Mouse (Mus musculus) cerebellum, adult 11-12 months (tissue): ENCODE measurements around the gene Steap1.

Experiments used
- DNase-seq: peaks from one replicate; pipeline ENCODE4 v3.0.0; 2022

Gene Steap1

DNA sequence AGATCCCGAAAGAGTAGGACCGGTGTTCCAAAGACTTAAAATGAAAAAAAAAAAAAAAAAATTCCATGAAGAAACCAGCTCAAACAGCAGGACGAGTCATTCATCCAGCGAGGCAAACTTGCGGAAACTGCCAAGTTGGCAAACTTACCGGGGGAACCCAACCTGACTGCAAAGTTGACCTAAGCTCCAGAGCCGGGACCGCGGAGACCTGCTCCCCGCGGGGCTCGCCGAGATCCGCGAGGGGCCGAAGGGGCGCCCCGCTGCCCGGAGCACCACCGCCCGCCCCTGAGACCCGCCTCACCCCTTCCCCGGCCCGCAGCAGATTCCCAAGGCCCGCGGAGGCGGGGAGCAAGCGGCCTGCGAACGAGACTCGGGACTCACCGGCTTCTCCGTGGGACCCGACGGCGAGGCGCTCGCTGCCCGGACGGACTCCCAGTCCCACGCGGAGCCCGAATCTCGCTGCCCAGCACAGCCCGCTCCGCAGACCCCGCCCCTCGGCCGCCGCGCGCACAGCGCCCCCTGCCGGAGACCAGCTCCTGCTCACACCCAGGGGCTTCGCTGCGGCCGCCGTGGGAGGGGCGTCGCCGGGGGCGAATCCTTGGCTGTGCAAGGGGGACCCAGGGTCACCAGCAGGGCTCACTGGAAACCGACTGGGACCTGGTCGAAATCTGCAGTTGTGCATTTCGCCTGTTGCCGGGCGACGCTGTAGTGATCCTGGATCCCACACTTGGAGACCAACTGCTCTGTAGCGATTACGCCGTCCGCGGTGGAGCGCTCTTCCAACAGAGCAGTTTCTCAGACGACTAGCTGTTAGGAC is at the start of gene Steap1:
TSS of gene Steap1 (minus strand) at position 461 of the 817 bp plus-strand sequence.
- DNase-seq: peak; percentile 70

DNA sequence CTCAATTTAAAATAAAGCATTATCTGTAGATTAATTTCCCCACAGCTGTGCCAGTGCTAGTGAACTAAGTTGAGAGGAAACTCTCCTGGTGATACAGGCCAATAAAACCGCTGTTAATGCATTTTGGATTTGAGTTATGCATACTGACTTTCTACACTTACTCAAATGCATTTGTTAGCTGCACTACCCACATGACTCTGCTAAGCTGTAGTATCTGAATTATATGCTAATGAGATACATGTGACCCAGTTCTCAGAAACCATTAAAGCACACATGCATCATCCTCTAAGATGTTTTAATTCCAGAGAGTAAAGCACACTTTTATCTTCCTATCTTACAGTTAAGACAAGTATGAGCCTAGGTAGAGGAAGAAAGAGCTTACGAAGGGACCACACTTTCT is 38.0 kb upstream of the Steap1 start:
- no peak for DNase-seq

DNA sequence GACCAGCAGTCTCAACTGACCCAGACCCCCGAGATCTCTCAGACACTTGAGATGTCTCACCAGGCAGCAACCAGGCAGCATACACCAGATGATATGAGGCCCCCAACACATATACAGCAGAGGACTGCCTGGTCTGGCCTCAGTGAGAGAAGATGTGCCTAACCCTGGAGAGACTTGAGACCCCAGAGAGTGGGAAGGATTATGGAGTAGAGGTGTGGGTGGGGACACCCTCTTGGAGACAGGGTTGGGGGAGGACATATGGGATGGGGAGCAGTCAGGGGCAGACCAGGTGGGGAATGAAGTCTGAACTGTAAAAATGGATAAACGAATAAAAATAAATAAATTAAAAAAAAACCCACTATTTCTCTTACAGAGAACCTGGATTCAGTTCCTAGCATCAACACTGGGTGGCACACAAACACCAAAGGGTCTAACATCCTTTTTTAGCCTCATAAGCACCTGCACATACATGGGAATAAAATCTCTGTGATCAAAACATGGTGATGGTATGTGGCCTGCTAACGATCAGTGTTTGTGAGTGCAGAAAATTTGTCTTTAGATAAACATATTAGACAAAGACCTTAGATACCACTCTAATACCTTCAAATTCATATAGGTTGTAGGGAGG is 7.4 kb upstream of the Steap1 start:
- no peak for DNase-seq

DNA sequence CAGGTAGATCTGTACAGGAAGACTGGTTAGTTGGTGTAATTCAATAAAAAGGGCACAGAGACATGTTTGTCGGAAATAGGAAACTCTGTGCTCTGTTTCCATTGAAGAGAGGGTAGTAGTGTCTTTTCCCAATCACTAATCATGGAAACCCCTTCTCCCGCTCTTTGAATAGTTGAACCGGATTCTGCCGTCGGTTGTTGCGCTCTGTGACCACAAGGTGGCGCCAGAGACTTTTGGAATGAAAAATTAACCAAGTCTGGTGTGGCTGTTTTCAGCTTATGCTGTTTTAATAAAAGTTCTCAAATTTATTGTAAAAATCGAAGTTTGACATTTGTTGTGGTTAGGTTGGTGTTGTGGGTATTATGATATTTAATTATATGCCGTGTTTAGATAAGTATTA is 5.9 kb upstream of the Steap1 start:
- DNase-seq: no peak

DNA sequence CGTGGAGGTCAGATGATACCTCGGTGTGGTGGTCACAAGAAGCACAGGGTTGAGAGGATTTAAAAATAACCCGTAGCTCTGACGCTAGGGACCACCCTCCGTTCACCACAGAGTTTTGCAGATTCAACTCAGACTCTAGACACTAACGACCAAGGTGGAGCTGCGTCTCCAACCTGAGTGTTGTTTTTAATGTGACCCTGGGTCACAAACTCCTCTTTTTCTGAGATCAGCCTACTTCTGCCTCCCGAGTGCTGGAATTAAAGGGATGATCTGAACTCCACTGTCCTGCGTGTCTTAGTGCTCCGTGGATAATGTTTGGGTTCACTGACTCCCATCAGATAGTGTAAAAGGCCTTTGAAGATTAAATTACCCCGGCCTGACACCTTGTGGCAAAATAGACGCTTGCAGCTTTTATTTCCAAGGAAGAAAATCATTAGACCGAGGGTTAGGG is 671 bp upstream of the Steap1 start:
- DNase-seq: peak; percentile 23

DNA sequence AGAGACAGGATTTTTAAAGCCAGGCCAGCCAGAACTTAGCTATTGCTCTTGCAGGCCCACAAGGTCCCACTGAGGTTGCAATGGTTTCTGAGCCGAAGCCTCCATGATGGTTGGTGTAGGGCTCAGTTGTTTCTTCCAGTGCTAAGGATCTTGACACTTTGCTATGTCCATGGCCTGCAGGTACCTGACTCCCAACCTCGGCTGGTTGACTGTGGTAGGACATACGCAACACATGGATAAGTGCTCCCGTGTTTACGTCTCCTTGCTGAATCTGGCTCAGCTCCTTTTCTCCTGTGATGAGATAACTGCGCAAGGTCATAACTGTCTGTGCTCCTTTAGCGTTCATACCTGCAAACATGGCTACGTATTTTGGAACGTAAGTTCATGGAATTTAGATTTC is 14.7 kb downstream of the Steap1 start:
- no peak for DNase-seq

DNA sequence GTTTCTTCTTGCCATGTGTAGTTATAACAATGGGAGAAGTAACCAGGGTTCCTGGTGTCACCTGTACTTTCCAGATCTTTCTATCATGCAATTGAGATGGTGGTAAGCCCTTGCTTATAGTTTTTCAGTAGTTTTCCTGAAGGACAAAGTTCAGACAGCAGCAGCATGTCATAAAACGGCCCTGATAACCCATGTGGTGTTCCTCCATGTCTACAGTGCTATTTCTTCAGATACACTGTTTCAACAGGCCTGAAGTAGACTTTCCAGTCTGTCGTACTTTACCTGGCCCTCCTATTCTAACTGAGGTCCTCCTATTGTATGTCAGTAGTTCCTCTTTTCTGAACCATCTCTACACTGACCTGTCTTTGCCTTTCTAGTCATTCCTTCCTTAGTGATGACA is 16.3 kb downstream of the Steap1 start:
- DNase-seq: no peak

DNA sequence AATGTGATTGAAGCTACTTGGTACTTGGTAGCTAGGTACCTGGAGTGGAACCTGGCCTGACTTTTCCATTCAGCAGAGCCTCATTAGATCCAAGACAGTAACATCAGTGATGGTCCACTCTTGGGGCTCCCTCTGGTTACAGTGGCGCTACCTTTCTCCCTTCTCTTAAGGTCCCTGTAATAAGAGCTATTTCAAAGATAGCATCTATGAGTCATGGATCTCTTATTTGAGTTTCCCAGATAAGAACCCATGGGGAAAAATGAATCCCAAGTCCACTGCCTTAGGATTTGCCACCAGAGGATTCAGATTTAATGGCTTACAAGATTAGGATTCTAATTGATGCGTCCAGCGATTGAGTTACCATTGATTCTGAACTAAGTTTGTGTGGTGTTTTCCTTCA is 16.9 kb downstream of the Steap1 start:
- DNase-seq: no peak

DNA sequence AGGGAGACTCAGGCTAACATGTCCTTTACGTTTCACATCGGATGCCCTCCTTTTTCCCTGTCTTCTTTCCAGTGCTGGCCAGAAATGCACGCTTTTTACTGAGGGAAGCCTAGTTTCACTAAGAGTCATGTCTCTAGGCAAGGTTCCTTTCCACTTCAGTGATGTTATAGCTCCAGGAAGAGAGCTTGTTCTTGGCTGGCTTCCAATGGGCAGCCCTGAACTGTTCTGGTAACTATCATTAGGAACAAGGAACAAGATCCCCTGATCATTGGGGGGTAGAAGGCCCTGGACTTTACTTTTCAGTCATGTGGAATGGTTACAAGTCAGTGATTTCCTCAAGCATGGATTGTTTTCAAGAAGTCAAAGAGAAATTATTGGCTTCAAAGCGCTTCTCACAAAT is 19.2 kb downstream of the Steap1 start:
- DNase-seq: no peak

DNA sequence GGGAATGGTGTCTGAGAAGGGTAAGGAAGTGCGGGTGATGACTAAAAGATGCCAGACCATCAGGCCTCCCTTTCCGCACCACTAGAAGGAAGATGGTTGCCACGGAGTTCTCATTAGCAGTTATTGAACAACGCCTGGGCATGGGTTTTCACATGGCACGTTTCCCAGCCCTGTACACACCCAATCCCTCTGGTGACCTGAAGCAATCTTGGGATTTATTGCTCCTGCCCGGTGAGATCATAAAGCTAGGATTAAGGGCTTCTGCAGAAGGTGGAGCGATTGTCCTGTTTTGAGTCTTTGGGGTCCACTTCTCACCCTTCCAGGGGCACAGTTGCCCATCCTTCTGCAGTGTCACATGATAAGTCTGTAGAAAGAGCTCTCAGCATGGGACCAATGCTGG is 26.9 kb downstream of the Steap1 start:
- DNase-seq: no peak

DNA sequence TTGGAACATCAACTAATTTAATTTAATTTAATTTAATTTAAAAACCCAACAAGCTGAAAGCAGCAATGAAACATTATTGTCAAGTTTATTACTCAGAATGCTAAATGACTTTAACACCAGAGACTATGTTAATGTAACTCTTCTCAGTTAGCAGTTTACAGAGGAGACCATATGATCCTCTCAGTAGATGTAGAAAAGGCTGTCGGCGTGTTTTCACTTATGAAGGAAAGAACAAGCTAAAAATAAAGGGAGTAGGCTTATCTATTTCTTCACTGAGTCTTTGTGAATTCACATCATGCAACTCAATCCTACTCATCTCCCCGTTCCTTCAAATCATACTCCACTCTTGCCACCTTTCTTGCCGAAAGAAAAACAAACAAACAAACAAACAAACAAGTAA is 38.1 kb downstream of the Steap1 start:
- DNase-seq: no peak

DNA sequence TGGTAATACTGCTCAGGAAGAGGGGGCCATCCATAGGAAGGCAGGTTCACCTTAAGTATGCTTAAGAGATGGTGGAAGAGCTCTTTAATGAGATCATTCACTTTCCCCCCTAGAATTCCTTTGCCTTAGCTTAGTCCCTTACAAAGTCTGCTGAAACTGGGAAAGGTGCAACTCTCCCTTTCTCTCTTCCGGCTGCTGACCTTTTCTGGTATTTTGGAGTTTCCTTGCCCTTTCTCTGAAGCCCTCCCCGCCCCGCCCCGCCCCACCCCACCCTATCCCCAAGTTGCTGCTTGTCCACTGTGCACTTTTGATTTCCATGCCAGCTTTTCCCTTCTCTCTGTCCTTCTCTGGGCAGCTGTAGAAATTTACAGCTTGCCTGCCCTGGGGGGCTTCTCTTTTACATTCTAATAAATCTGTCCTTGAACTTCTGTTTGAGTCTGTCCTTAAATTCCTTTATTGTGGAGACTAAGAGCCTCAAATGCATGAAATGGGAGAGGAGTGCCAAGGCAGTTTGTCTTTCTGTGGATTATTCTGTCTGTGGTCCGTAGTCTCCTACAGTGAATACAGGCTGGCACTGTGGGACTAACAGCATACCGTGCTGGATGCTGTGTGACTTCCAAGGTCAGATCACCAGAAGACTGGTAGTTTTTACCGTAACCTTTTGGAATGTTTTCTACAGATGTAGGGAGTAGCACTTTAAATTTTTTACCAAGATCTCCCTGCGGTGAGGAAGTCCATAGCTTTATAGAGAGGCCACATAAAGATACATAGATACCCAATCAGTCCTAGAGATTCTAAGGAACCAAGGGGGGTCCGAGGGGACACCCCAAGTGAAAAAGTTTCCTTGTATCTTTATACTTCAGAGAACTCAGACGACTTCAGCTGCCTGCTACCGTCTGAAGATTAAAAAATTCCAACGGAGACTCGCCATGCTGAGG is 41.5 kb downstream of the Steap1 start:
- DNase-seq: no peak

DNA sequence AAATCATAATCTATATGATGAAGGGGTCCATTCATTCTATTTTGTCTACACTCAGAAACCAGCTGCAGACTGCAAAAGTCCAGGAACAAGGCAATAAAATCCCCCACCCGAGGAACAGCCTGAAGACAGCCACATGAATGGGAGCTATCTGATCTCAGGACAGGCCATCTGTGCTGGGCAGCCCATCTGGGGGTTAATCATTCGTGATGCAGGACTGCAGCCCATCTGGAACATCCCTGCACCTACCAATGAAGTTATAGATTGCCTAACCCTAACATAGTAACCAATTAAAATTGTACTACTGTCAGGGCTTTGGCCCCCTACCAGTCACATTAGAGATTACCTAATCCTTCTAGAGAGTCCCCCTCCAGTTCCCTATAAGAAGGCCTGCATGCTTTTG is 44.1 kb downstream of the Steap1 start:
- no peak for DNase-seq

DNA sequence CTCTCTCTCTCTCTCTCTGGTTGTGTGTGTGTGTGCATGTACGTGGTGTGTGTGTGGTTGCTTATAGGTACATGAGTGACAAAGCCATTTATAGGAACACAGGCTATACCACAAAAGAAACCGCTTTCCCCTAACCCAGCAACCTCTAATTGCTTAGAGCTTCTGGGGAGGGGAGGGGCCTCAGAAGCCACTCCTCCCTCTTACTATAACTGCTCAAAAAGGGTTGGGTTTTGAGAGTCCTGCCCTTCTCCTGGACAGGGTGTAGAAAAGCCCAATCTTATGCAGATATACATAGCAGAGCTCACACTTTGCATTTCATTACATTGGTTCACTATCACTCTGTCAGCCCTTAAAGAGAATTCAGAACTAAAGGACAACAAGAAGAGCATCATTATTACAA is 48.7 kb downstream of the Steap1 start:
- no peak for DNase-seq

DNA sequence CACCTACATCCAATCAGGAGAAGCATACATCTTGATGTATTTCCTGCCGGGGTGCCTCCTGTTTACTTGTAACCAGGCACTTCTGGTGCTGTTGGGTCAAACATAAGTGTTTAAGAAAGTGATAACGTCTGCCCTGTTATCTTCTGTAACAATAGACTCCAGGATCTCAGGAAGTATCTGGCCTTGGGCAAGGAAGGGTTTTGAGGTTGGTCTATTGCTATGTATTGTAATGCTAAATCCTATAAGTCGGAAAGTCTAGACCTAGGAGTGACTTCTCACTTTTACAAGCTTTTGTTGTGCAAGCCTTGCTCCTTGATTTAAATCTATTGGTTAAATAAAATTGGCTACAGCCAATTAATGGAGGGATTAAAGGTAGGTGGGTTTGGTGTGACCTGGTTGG is 50.3 kb downstream of the Steap1 start:
- no peak for DNase-seq

DNA sequence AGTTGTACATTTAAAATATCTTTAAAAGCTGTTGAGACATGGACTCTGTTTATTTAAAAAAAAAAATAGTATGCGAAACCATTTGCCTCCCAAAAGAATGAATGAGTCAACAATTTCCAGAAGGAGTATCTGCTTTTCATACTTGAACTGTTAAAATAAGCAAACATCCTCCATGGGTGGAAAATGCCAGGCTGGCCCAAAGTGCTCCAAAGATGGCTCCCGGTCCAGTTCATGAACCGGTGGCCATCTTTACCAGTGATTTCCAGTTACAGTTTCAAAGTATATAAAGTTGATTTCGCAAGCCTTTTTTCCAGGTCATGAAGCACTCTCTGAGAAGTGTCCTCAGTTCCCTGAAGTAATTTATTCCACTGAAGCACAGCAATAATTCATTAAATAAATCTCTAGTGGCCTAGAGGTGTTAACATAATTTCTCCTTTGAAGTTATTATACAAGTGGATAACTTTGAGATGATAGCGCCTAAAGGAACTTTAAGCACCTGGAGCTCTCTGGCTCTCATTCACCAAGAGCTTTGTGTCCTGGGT is 53.7 kb downstream of the Steap1 start:
- no peak for DNase-seq

DNA sequence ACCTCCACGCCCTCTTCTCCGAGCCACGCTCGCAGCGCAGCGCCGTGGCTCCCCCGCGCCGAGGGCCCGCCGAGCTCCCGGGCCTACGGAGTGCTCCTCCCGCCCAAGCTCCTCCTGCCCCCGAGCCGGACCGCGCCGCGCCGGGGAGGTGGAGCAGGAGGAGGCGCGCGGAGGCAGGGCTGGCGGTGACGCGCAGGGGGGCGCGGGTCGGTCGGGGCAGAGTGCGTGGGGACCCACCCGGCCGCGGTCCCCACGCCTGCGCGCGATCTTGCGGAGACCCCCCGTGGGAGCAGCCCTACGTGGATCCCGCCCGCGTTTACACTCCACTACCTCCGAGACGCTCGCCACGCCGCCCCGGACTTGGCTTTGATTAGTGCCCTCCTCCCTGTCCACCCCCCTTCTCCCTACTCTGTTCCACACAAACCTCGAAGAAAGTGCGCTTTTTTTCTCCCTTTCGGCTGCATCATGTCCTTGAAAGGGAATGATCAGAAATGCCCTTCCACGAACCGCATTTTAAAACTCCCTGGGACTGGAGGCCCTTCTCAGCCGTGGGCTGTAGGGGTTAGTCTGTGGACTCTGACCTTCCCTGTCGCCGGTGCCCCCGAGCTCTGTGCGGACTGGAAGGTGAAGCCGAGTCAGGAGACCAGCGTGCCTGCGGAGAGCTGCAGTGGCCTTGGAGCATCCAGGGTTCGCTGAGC is 55.0 kb downstream of the Steap1 start, which contains the start of gene Steap2:
TSS of gene Steap2 (minus strand) at position 623 of the 698 bp plus-strand sequence.
- DNase-seq: peak; percentile 59

DNA sequence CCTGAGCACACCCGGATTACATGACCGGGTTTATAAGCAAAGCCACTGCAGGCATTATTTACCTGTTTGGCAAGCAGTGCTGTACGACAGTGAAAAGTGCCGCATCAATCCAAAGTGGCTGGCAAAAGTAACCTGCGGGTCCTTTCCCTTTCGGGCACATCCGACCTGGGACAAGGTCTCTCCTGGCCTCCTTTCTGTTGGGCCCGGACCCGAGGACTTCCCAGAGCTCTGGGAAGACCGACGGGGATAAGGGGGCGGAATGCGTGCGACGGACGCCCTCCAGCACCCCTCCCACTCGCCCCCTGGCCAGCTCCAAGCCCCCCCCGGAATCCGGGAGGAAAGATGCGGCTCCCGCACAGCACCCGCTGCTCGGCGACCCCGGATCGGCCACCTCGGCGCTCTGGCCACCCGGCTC is 55.6 kb downstream of the Steap1 start:
- peak; percentile 25 for DNase-seq

DNA sequence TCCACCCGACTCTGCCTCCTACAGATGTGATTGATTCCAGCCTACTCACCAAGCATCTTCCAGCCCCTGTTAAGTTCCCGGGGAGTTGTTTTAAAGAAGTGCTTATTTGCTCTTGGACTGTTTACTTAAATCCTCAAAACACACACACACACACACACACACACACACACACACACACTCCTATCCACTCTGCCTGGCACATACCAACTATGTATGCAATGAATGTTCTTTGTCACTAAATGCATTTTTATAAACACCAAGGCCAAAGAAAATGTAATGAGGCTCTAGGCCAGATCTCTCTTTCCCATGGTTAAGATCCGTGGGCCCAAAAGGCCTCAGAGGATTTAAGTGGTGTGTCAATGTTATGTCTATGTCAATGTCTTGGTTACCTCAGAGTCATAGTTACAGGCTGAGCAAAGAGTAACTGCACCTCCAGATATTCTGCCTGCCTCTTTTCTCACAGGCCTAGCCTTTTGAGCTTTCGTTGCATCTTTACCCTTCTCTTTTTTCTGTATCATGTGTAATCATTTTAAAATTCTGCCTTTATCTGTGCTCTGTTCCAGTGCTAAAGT is 56.9 kb downstream of the Steap1 start:
- no peak for DNase-seq

DNA sequence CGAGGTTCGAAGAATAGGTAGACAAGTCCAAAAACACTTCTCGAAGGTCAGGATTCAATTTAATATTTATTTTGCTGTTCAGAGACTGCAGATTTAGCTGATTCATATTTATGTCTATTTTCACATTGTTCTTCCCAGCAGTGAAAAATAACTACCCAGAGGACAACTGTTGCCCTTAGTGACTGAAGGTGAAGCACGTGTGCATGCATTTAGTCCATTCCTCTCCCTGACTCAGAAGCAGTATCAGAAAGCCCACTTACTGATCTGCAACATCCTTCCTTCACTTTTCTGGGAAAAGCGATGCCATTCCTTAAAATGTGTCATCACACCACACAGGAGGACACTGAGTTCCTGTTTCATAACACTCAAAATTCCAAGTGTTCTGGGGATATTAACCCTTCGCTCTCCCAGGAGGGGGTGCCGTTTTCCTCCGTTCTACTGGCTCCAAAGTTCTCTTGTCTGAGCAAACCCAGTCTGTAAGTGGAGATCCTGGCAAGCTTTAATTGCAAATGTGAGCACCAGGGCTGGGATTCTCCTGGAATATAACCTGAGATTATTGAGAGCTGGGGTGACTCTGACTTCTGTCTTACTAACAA is 60.1 kb downstream of the Steap1 start:
- no peak for DNase-seq

DNA sequence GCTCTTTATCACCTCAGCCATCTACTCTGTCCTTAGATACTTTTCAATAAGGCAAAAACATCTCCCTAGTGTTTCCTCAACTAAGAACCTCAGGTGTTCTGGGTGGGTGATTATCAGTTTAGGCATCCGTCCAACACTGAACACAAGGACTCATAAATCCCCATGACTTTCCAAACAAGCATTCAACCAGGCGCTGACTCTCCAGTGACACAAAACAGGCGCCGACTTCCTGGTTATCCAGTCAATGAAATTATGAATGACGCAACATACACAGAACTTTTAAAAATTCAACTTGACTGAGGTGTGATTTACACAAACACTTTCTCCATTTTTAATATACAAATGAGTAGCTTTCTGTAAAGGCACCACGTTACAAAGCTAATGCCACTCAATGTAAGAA is 60.9 kb downstream of the Steap1 start:
- DNase-seq: no peak

DNA sequence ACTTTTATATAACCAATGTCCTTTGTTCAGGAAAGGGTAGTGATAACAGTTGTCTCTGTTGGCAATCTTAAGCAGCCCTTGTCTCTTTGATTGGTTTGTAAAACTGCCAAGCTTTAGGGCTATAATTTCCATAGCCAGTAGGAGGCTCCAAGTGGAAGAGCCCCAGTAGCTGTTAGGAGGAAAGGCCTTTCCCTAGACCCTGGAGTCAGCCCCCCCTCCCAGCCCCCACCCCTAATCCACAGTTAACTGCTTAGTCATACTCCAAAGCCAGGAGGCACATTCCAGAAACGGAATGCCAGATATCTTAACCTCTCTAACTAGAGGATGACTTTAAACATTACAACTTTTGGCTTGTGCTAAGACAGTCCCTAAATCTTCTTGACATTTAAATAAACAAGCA is 62.2 kb downstream of the Steap1 start:
- DNase-seq: no peak
